Mouse (Mus musculus) left cerebral cortex, postnatal 10 days (tissue): ENCODE results near the gene Snap29. TPM values are rescaled to one million over a fixed set of nuclear protein-coding genes. Genes with fewer than 3 reads are reported as not detected.

Experiments
- DNase-seq, 2 experiments: peaks; one replicate each; pipeline ENCODE4 v3.0.0; 2021 to 2022; ENCODE audit warnings: low spot score in 2 of 2, mixed read lengths in 1 of 2; ENCODE audit errors: extremely low spot score in 1 of 2
- intact Hi-C: fragments of 180-260 bp; cut with DNase I; formaldehyde crosslinking; loops from one replicate; pipeline ENCODE4 v1.15.1; 2025
- total RNA-seq, 2 experiments: library from RNA; stranded (reverse); gene quantifications; 2 replicates each; pipeline ENCODE4 v1.2.3; 2021

Gene Snap29
- total RNA-seq, 2 experiments from 2014 or later, result 28.5 to 30.9 TPM

DNA sequence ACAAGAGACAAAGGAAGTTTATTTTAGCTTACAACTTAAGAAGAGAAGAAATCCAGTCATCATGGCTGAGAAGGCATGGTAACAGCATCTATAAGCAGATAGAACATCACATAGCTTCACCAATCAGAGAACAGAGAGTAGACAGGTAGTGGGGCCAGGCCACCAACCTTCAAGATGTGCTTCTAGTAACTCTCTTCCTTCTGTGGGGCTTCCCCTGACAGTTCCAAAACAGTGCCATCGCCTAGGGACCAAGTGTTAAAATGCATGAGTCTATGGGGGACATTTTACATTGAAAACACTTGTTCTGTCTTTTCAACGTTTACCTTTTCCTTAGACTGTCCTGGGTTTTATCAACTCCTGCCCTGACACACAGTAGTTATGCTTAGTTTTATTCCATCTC lies 57.4 kb downstream of the Snap29 start:
- DNase-seq, result no peak
- intact Hi-C loops, result no loop called here

DNA sequence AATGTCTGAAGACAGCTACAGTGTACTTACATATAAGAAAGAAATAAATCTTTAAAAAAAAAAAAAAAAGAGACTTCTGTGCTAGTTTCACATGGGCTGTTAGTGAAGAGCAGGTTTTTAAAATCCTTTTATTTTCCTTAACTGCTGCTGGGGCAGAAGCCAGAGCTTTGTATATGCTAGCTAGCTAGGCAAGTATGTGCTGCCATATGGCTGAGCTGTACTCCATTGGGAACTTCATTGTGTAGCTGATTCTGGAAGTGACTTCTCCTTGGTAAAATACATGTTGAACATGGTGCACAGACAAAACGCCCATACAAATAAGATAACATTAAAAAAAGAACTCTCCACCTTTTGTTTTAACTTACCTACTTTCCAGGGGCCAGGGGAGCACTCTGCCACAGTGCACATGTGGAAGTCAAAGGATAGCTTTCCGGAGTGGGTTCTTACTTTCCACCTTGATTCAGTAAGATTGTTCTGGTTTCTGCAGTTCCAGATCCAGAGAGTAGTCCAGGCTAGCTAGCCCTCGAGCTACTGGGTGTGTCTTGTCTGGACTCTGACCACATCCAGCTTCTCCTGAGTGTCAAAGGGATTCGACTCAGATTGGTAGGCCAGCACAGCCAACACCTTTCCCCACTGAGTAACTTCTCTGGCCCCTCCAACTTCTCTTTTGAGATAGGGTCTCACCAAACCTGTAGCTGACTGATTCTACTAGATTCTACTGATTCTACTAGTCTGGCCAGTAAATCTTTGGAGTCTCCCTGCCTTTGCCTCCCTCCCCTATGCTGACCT lies 61.3 kb downstream of the Snap29 start:
- intact Hi-C loops, result no loop called here
- DNase-seq, result no peak

DNA sequence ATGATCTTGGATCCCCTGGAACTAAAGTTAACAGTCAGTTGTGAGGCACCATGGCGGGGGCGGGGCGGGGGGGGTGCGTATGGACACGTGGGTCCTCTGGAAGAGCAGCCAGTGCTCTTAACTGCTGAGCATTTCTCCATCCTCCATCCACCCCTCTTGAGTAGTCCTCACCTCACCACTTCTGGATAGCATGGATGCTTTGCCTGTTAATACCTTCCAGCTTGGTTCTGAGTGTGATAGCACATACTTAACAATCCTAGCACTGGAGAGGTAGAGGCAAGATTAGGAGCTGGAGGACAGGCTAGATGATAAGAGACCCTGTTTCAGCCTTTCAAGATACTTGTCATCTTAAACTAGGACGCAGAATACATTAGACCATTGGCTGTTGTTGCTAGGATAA lies 66.7 kb downstream of the Snap29 start:
- intact Hi-C loops, result no loop called here

DNA sequence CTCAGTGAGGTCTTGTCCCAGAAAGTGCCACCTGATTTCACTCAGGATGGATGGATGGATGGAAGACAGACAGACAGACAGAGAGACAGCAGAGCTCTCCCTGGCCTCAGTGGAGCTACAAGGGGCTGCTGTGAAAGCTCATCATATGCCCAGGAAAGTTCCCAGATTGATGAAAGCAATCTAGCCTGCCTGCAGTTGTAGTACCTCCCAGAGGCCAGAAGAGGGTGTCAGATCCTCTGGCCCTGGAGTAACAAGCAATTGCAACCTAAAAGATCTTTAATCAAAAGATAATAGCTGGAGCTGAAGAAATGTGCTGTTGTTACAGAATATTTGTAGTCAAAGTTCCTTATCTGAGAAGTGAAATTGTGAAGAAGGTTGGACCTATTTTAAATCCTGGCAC lies 68.3 kb downstream of the Snap29 start:
- DNase-seq, result no peak
- intact Hi-C loops, result no loop called here

More for the DNA sequence above, 66.7 kb downstream of the Snap29 start:
- DNase-seq, result no peak

DNA sequence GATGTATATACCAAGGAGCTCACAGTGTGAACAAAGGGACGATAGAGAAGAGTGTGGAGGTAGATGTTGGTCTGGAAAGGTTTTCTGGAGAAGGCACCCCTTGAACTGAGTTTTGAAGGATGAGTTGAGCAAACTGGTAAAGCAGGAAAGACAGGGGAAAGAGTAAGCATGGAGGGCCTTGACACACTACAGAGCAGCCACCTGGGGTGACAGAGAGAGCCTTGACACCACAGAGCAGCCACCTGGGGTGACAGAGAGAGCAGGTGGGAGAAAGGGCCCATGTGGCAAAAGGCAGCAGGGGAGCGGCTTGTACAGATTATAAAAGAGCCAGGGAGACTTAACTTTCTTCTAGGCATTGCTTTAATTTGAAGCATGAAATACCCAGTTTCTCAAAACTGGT lies 69.0 kb downstream of the Snap29 start:
- DNase-seq, result no peak
- intact Hi-C loops, result no loop called here

DNA sequence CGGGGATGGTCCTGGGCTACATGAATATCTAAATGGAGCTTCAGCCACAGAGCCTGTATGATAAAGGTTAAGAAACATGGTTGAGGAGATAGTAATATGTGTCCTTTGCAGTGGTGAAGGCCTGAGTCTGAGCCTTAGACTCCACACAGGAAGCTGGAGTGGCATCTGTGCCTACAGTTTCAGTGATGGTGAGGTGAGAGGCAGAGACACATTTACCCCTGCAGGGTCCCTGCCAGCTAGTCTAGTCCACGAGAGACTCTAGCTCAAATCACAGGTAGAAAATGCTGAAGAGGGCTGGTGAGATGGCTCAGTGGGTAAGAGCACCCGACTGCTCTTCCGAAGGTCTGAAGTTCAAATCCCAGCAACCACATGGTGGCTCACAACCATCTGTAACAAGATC lies 69.5 kb downstream of the Snap29 start:
- no peak for DNase-seq
- intact Hi-C loops, result no loop called here

DNA sequence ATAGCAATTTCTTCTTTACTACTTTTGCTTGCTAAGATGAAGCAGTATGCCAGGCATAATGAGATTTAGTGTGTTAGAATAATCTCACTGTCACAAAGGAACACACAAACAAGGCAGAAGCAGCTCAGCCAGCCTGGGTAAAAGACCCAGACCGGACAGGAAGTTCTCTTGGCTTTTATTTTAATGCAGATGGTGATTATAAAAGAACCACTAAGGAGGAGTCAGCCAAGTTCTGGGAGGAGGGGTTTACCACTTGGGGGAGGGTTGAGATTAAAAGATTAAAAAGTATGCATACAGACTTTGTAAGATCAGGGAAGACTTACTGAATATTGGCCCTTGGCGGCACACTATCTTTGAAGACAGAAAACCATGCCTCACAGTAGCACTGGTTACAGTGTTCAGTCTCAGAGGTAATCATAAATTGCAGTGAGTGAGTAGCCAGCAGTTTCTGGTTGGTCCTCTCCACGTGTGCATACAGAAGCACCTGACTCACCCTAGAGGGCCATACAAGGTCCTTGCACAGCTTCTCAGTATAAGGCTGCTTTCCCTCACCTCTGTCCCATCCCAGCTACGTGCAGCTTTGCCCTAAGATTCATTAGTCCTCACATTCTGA lies 72.7 kb downstream of the Snap29 start:
- DNase-seq, result no peak
- intact Hi-C loops, result no loop called here

Other genes starting within 250 kb of the Snap29 start
- gene Ube2l3, start 203.3 kb upstream of the Snap29 start, total RNA-seq, result 100 to 1,000 TPM; 149 to 151 TPM
- 1 to 10 TPM; 1.7 to 1.9 TPM for gene Rimbp3, start 197.4 kb upstream of the Snap29 start, total RNA-seq
- gene Hic2, start 172.4 kb upstream of the Snap29 start, total RNA-seq, result 1 to 10 TPM; 6.6 TPM
- gene Tmem191c, start 129.9 kb upstream of the Snap29 start, total RNA-seq, result 100 to 1,000 TPM; 121 to 123 TPM
- gene Serpind1, start 74.6 kb upstream of the Snap29 start, total RNA-seq, result 1 to 10 TPM; 1.9 to 2.0 TPM
- gene Pi4ka, start 328 bp downstream of the Snap29 start, total RNA-seq, result 100 to 1,000 TPM; 198 to 199 TPM
- gene Crkl, start 46.0 kb downstream of the Snap29 start, total RNA-seq, result 10 to 100 TPM; 28.0 to 28.3 TPM
- 10 to 100 TPM; 24.4 to 27.2 TPM for gene Aifm3, start 83.6 kb downstream of the Snap29 start, total RNA-seq
- gene Lztr1, start 102.7 kb downstream of the Snap29 start, total RNA-seq, result 100 to 1,000 TPM; 162 to 169 TPM
- gene Thap7, start 125.2 kb downstream of the Snap29 start, total RNA-seq, result 10 to 100 TPM; 33.2 to 34.8 TPM
- gene Lrrc74b, start 155.3 kb downstream of the Snap29 start, total RNA-seq, result under 1 TPM; 0.26 to 0.34 TPM
- under 1 TPM; 0.16 to 0.24 TPM for gene P2rx6, start 155.9 kb downstream of the Snap29 start, total RNA-seq
- 10 to 100 TPM; 68.2 to 71.1 TPM for gene Slc7a4, start 177.2 kb downstream of the Snap29 start, total RNA-seq
- gene Smpd4, start 213.4 kb downstream of the Snap29 start, total RNA-seq, result 10 to 100 TPM; 47.7 to 50.1 TPM
- 10 to 100 TPM; 30.3 to 32.3 TPM for gene Ccdc74a, start 240.5 kb downstream of the Snap29 start, total RNA-seq